Mouse (Mus musculus) activated CD4-positive, CD25-positive, alpha-beta regulatory T cell (primary cell): ENCODE results near the gene Tle1. TPM values are rescaled to one million over a fixed set of nuclear protein-coding genes. Genes with fewer than 3 reads are reported as not detected.

Experiments
- polyA plus RNA-seq, 2 experiments: library from polyadenylated mRNA; unstranded; fragments of 100-300 nt; shearing (Covaris generic); gene quantifications; one replicate each; pipeline ENCODE4 v1.2.1; 2017

The Tle1 gene
- polyA plus RNA-seq: 1 to 10 TPM; 2.6 to 4.7 TPM

GRCm38 (mm10) chr4:72200559-72201409 lies at the start of gene Tle1:
Gene Tle1, minus strand, starts transcription at chr4:72200919.

